Mouse (Mus musculus) gastrocnemius, postnatal 36 days (tissue): ENCODE data around the gene Maml1. TPM values are rescaled to one million over a fixed set of nuclear protein-coding genes. Genes with fewer than 3 reads are reported as not detected.

Experiments
- microRNA-seq, 2 experiments: library from miRNA; unstranded; fragments of <30 nt; microRNA quantifications; one replicate each; pipeline ENCODE4 v1.2.0; 2021
- total RNA-seq, 2 experiments: library from RNA; stranded (reverse); gene quantifications; 2 replicates each; pipeline ENCODE4 v1.2.3; 2021

Maml1 gene
- total RNA-seq, 2 experiments from 2014 or later, result 4.8 to 6.3 TPM

Small RNA genes within 50 kb of the gene (microRNA-seq; reads per million reads assigned to microRNA genes)
- 0 reads per million in 2 experiments for gene Mir6919

Other genes starting within 250 kb of the Maml1 start
- gene Tbc1d9b, start 160.9 kb downstream of the Maml1 start, total RNA-seq, result 10 to 100 TPM; 24.1 to 24.5 TPM
- gene Mrnip, start 117.9 kb downstream of the Maml1 start, total RNA-seq, result 1 to 10 TPM; 2.4 to 2.6 TPM
- gene Sqstm1, start 81.5 kb downstream of the Maml1 start, total RNA-seq, result 100 to 1,000 TPM; 421 to 471 TPM
- gene Mgat4b, start 81.4 kb downstream of the Maml1 start, total RNA-seq, result 10 to 100 TPM; 35.7 to 35.8 TPM
- gene Ltc4s, start 53.7 kb downstream of the Maml1 start, total RNA-seq, result 1 to 10 TPM; 1.4 to 1.9 TPM
- gene Canx, start 33.4 kb upstream of the Maml1 start, total RNA-seq, result 100 to 1,000 TPM in 1 of 2 experiments, 10 to 100 TPM in 1; 76.4 to 103 TPM
- gene Cby3, start 62.2 kb upstream of the Maml1 start, total RNA-seq, result not detected
- gene Hnrnph1, start 84.7 kb upstream of the Maml1 start, total RNA-seq, result 10 to 100 TPM; 73.4 to 85.8 TPM
- 10 to 100 TPM; 19.5 to 21.6 TPM for gene Rufy1, start 138.8 kb upstream of the Maml1 start, total RNA-seq